ENCODE assay signal across 22 mouse cellular contexts in genomic region chr6:51975751-51976150, GRCm38 (mm10). TPM values are rescaled to one million over a fixed set of nuclear protein-coding genes. Genes with fewer than 3 reads are reported as not detected.
DNase-seq lines count a peak whose midpoint lies in the region; ATAC-seq and TF ChIP-seq lines count a peak whose summit lies in the region.
"Had no signal": no experiment of that assay in that cellular context is flagged by ENCODE, and none has a peak within 500 bp of the region (broad histone marks: within the 10 kb centered on the region; RNA-seq: fewer than 3 reads in every experiment).

No protein-coding gene starts in this region.

- WGBS in neural tube, embryonic 15.5 days: 13% methylated on average over 4 of the region's 4 CpGs
- WGBS in forebrain, embryonic 13.5 days: 54% methylated on average over 4 of the region's 4 CpGs
- WGBS in liver, embryonic 11.5 days: 68% methylated on average over 4 of the region's 4 CpGs
- WGBS in midbrain, postnatal 0 days: 66% methylated on average over 4 of the region's 4 CpGs

- no peak for TF ChIP-seq CTCF in midbrain, postnatal 0 days (IDR thresholded peaks at IDR 0.05)

- H3K36me3 ChIP-seq in neural tube, embryonic 15.5 days: no peaks in the 10 kb centered on the region
- no peaks in the 10 kb centered on the region for H3K36me3 ChIP-seq in forebrain, embryonic 13.5 days (ENCODE audit: poor library complexity, severe bottlenecking)
- no peaks in the 10 kb centered on the region for H3K36me3 ChIP-seq in liver, embryonic 11.5 days (ENCODE audit: control insufficient read depth, insufficient read depth, low read length)
- no peaks in the 10 kb centered on the region for H3K36me3 ChIP-seq in midbrain, postnatal 0 days (ENCODE audit: insufficient read depth, low read length)
- H3K36me3 ChIP-seq: embryonic facial prominence, embryonic 10.5 days; heart, embryonic 13.5 days; kidney, embryonic 15.5 days had no signal

- no peaks in the 10 kb centered on the region for H3K4me1 ChIP-seq in neural tube, embryonic 15.5 days
- H3K4me1 ChIP-seq in forebrain, embryonic 13.5 days: no peaks in the 10 kb centered on the region
- no peaks in the 10 kb centered on the region for H3K4me1 ChIP-seq in liver, embryonic 11.5 days (replicated peaks; ENCODE audit: control insufficient read depth, insufficient read depth, low read length)
- H3K4me1 ChIP-seq in midbrain, postnatal 0 days (ENCODE audit: insufficient read depth, low read length): no peaks in the 10 kb centered on the region
- H3K4me1 ChIP-seq: embryonic facial prominence, embryonic 10.5 days; heart, embryonic 13.5 days had no signal

- peak; percentile 11 for DNase-seq in adrenal gland, postnatal 14 days
- DNase-seq in adrenal gland, adult 8-10 months: no peak
- peak; percentile 55 for DNase-seq in neural tube, embryonic 10.5 days (ENCODE audit: extremely low spot score, low spot score)
- peak; percentile 76 for DNase-seq in mesoderm, embryonic 11.5 days (ENCODE audit: low read depth, low spot score)
- DNase-seq in liver, embryonic 11.5 days (ENCODE audit: low spot score): no peak
- no peak for DNase-seq in midbrain, postnatal 0 days (ENCODE audit: low spot score)
- DNase-seq: adrenal gland, postnatal 10 days; cerebellum, postnatal 14 days; gastrocnemius, adult 2 months; layer of hippocampus, adult 9-11 months; left cerebral cortex, postnatal 4 days; liver; liver, postnatal 0 days; right cerebral cortex, postnatal 25 days had no signal

- no peak overlapping the region for H3K27ac ChIP-seq in neural tube, embryonic 15.5 days (replicated peaks)
- no peak overlapping the region for H3K27ac ChIP-seq in forebrain, embryonic 13.5 days
- no peak overlapping the region for H3K27ac ChIP-seq in liver, embryonic 11.5 days (ENCODE audit: low read depth, low read length)
- no peak overlapping the region for H3K27ac ChIP-seq in midbrain, postnatal 0 days (ENCODE audit: low read depth, low read length)
- H3K27ac ChIP-seq: embryonic facial prominence, embryonic 10.5 days; gastrocnemius, adult 2 months; heart, embryonic 13.5 days; kidney, embryonic 15.5 days; left cerebral cortex, adult 2 months had no signal

- no peak overlapping the region for H3K9ac ChIP-seq in neural tube, embryonic 15.5 days (replicated peaks)
- H3K9ac ChIP-seq in forebrain, embryonic 13.5 days: no peak overlapping the region
- no peak overlapping the region for H3K9ac ChIP-seq in liver, embryonic 11.5 days (ENCODE audit: low read depth, low read length)
- no peak overlapping the region for H3K9ac ChIP-seq in midbrain, postnatal 0 days (replicated peaks; ENCODE audit: low read length, poor library complexity, severe bottlenecking)
- H3K9ac ChIP-seq: heart, embryonic 13.5 days; kidney, embryonic 15.5 days; liver, postnatal 0 days had no signal

- no peaks in the 10 kb centered on the region for H3K27me3 ChIP-seq in neural tube, embryonic 15.5 days (replicated peaks)
- no peaks in the 10 kb centered on the region for H3K27me3 ChIP-seq in forebrain, embryonic 13.5 days
- H3K27me3 ChIP-seq in liver, embryonic 11.5 days (replicated peaks; ENCODE audit: control insufficient read depth, insufficient read depth, low read length): no peaks in the 10 kb centered on the region
- H3K27me3 ChIP-seq in midbrain, postnatal 0 days (ENCODE audit: insufficient read depth, low read length): no peaks in the 10 kb centered on the region
- H3K27me3 ChIP-seq: heart, embryonic 13.5 days; kidney, embryonic 15.5 days; Patski had no signal

- H3K4me3 ChIP-seq in neural tube, embryonic 15.5 days (replicated peaks): no peak overlapping the region
- no peak overlapping the region for H3K4me3 ChIP-seq in forebrain, embryonic 13.5 days
- no peak overlapping the region for H3K4me3 ChIP-seq in liver, embryonic 11.5 days (ENCODE audit: low read depth, low read length)
- no peak overlapping the region for H3K4me3 ChIP-seq in midbrain, postnatal 0 days (ENCODE audit: low read depth, low read length)
- H3K4me3 ChIP-seq: embryonic facial prominence, embryonic 10.5 days; gastrocnemius, adult 2 months; heart, embryonic 13.5 days; kidney, embryonic 15.5 days; left cerebral cortex, adult 2 months had no signal

- H3K9me3 ChIP-seq in neural tube, embryonic 15.5 days (replicated peaks): no peaks in the 10 kb centered on the region
- H3K9me3 ChIP-seq in forebrain, embryonic 13.5 days (replicated peaks): no peaks in the 10 kb centered on the region
- H3K9me3 ChIP-seq in liver, embryonic 11.5 days (ENCODE audit: control insufficient read depth, low read length): no peaks in the 10 kb centered on the region
- no peaks in the 10 kb centered on the region for H3K9me3 ChIP-seq in midbrain, postnatal 0 days (ENCODE audit: low read length)
- H3K9me3 ChIP-seq: embryonic facial prominence, embryonic 10.5 days; heart, embryonic 13.5 days; kidney, embryonic 15.5 days had no signal

- ATAC-seq in neural tube, embryonic 15.5 days (ENCODE audit: low FRiP score): no peak
- no peak for ATAC-seq in forebrain, embryonic 13.5 days
- no peak for ATAC-seq in liver, embryonic 11.5 days (replicated peaks; ENCODE audit: low FRiP score)
- no peak for ATAC-seq in midbrain, postnatal 0 days (ENCODE audit: low FRiP score)
- ATAC-seq: liver, postnatal 0 days; midbrain, embryonic 16.5 days; Patski had no signal

- H3K4me2 ChIP-seq in neural tube, embryonic 15.5 days: no peak overlapping the region
- no peak overlapping the region for H3K4me2 ChIP-seq in forebrain, embryonic 13.5 days
- no peak overlapping the region for H3K4me2 ChIP-seq in liver, embryonic 11.5 days
- no peak overlapping the region for H3K4me2 ChIP-seq in midbrain, postnatal 0 days (ENCODE audit: low read depth, low read length, poor library complexity, severe bottlenecking)
- H3K4me2 ChIP-seq: heart, embryonic 13.5 days; kidney, embryonic 15.5 days had no signal

RNA-seq across cellular contexts. Expression of gene Skap2, which starts 36.6 kb away (rescaled TPM):
- total RNA-seq in adrenal gland, postnatal 14 days (2021): 41.1 and 46.0 TPM in 2 replicates
- 10 to 100 TPM; 43.7 to 73.2 (median 54.2) TPM for total RNA-seq in adrenal gland, adult 8-10 months (2022)
- polyA plus RNA-seq in neural tube, embryonic 15.5 days (2015; fragmentation: Nextera tagmentation; extraction: Ambion mirVana): 29.5 and 30.1 TPM in 2 replicates
- polyA plus RNA-seq in forebrain, embryonic 13.5 days (2015; fragmentation: Nextera tagmentation; extraction: Ambion mirVana): 3.6 and 4.1 TPM in 2 replicates
- polyA plus RNA-seq in liver, embryonic 11.5 days (2014; fragmentation: Nextera tagmentation; extraction: Ambion mirVana): 33.9 and 35.5 TPM in 2 replicates
- 11.5 TPM in 2 replicates for total RNA-seq in midbrain, postnatal 0 days (2014; rRNA removed)
- polyA plus RNA-seq in midbrain, postnatal 0 days (2015; fragmentation: Nextera tagmentation; extraction: Ambion mirVana): 9.3 and 12.5 TPM in 2 replicates

Comparison
In these comparisons a context has a peak if more than half of its experiments do, and no peak if none do; other contexts are left out.
1. DNase-seq: peak in adrenal gland, postnatal 14 days (single experiment), neural tube, embryonic 10.5 days (single experiment) and mesoderm, embryonic 11.5 days (single experiment); none in adrenal gland, adult 8-10 months (single experiment), liver, embryonic 11.5 days (single experiment) and midbrain, postnatal 0 days (single experiment).